10 mouse cellular contexts compared by ENCODE assay signal in genomic region chr15:103279750-103280149, GRCm38 (mm10). TPM values are rescaled to one million over a fixed set of nuclear protein-coding genes. Genes with fewer than 3 reads are reported as not detected.
A peak's percentile ranks its signal among the peaks of the same experiment; 100 is the strongest.
DNase-seq lines count a peak whose midpoint lies in the region; TF ChIP-seq lines count a peak whose summit lies in the region.
"Had no signal": no experiment of that assay in that cellular context is flagged by ENCODE, and none has a peak within 500 bp of the region (broad histone marks: within the 10 kb centered on the region; RNA-seq: fewer than 3 reads in every experiment).

No protein-coding gene starts in this region.

- no peak for TF ChIP-seq POLR2A in kidney, adult 2 months (IDR thresholded peaks at IDR 0.05; ENCODE audit: low read depth, low read length)

- DNase-seq in kidney, adult 2 months, result peak; percentile 45
- DNase-seq in kidney, adult 8-10 months, result no peak
- DNase-seq in CD8-positive naive resting alpha-beta T cell, adult 2 months (ENCODE audit: low read depth in 2 of 2, low spot score in 2 of 2), result peak; percentile 33 to 46
- peak; percentile 60 for DNase-seq in R1 (ENCODE audit: low read depth, low spot score)
- DNase-seq in lung, postnatal 36 days, result peak; percentile 59
- DNase-seq in ovary, adult 18-20 months (ENCODE audit: low spot score), result no peak
- no peak for DNase-seq in left cerebral cortex, adult 11 months (ENCODE audit: low spot score)
- DNase-seq in layer of hippocampus, adult 11-12 months (ENCODE audit: low spot score), result no peak
- DNase-seq: cerebellum, postnatal 36 days had no signal

- H3K36me3 ChIP-seq in kidney, adult 2 months (ENCODE audit: control insufficient read depth, insufficient read depth, low read length), result no peaks in the 10 kb centered on the region; the same call in 1 of the 2 replicates

- H3K4me1 ChIP-seq in kidney, adult 2 months (ENCODE audit: control insufficient read depth, insufficient read depth, low read length), result peaks cover 10% of the 10 kb centered on the region; the same call in 1 of the 2 replicates

- peak; percentile 39 for TF ChIP-seq CTCF in kidney, adult 2 months (conservative IDR thresholded peaks at IDR 0.05; ENCODE audit: insufficient read depth, insufficient read length, low read depth, low read length)

- H3K4me3 ChIP-seq in kidney, adult 2 months (ENCODE audit: insufficient read depth, low read depth, low read length), result no peak overlapping the region

- H3K27me3 ChIP-seq in kidney, adult 2 months (replicated peaks; ENCODE audit: control insufficient read depth, insufficient read depth, low read length), result no peaks in the 10 kb centered on the region

- no peak overlapping the region for H3K27ac ChIP-seq in kidney, adult 2 months (ENCODE audit: insufficient read depth, low read depth, low read length)

- 34% methylated on average over 3 of the region's 3 CpGs for WGBS in kidney, adult 2 months

RNA-seq across cellular contexts. Expression of gene Copz1, which starts 7.2 kb away (rescaled TPM):
- polyA plus RNA-seq in kidney, adult 2 months (2012; rRNA removed), result 138 TPM in 2 replicates

RNA-seq across cellular contexts. Expression of gene Nfe2, which starts 21.5 kb away (rescaled TPM):
- polyA plus RNA-seq in kidney, adult 2 months (2012; rRNA removed), result 0.58 and 1.0 TPM in 2 replicates

RNA-seq across cellular contexts. Expression of gene Gpr84, which starts 30.7 kb away (rescaled TPM):
- polyA plus RNA-seq in kidney, adult 2 months (2012; rRNA removed), result 0.13 TPM in 1 of 2 replicates, not detected in the other
- polyA plus RNA-seq: heart, embryonic 16.5 days had no signal

RNA-seq across cellular contexts. Expression of gene Hnrnpa1, which starts 39.5 kb away (rescaled TPM):
- 50.0 and 69.3 TPM in 2 replicates for polyA plus RNA-seq in kidney, adult 2 months (2012; rRNA removed)

RNA-seq across cellular contexts. Expression of gene Cbx5, which starts 40.1 kb away (rescaled TPM):
- 18.8 and 26.9 TPM in 2 replicates for polyA plus RNA-seq in kidney, adult 2 months (2012; rRNA removed)

Comparison
In these comparisons a context has a peak if more than half of its experiments do, and no peak if none do; other contexts are left out.
1. DNase-seq: peak in kidney, adult 2 months (single experiment), CD8-positive naive resting alpha-beta T cell, adult 2 months (2 of 2), R1 (single experiment) and lung, postnatal 36 days (single experiment); none in kidney, adult 8-10 months (0 of 2), ovary, adult 18-20 months (single experiment), left cerebral cortex, adult 11 months (single experiment) and layer of hippocampus, adult 11-12 months (single experiment).